Mouse (Mus musculus): ENCODE measurements around the gene Timm8a2. TPM values are rescaled to one million over a fixed set of nuclear protein-coding genes. Genes with fewer than 3 reads are reported as not detected.

Timm8a2 gene
- polyA plus RNA-seq, 1 experiment from 2014 or later = not detected

GRCm38 (mm10) chr14:122083499-122083898 is 49.0 kb downstream of the Timm8a2 start:
- H3K4me2 ChIP-seq (replicated peaks) = no peak overlapping the region
- H3K4me1 ChIP-seq = no peaks in the 10 kb centered on the region
- no peaks in the 10 kb centered on the region for H3K9me3 ChIP-seq
- H3K4me3 ChIP-seq = no peak overlapping the region
- H3K9ac ChIP-seq (replicated peaks) = no peak overlapping the region
- 88% methylated on average over 7 of the region's 7 CpGs for WGBS
- no peaks in the 10 kb centered on the region for H3K36me3 ChIP-seq
- ATAC-seq (replicated peaks) = no peak
- H3K27ac ChIP-seq (replicated peaks) = no peak overlapping the region
- no peaks in the 10 kb centered on the region for H3K27me3 ChIP-seq

GRCm38 (mm10) chr14:122087956-122088355 is 53.5 kb downstream of the Timm8a2 start:
- H3K9me3 ChIP-seq = no peaks in the 10 kb centered on the region
- H3K27ac ChIP-seq (replicated peaks) = no peak overlapping the region
- no peak for ATAC-seq (replicated peaks)
- H3K4me1 ChIP-seq = no peaks in the 10 kb centered on the region
- 87% methylated on average over 5 of the region's 5 CpGs for WGBS
- H3K4me2 ChIP-seq (replicated peaks) = no peak overlapping the region
- H3K9ac ChIP-seq (replicated peaks) = no peak overlapping the region
- no peak overlapping the region for H3K4me3 ChIP-seq
- no peaks in the 10 kb centered on the region for H3K36me3 ChIP-seq
- H3K27me3 ChIP-seq = no peaks in the 10 kb centered on the region

Other genes with a start within 250 kb of the Timm8a2 start
- 10.6 and 11.1 TPM in 2 replicates for gene Dock9, start 236.8 kb upstream of the Timm8a2 start, polyA plus RNA-seq (2015; fragmentation: Nextera tagmentation; extraction: Ambion mirVana)
- 51.8 and 53.5 TPM in 2 replicates for gene Ubac2, start 156.1 kb upstream of the Timm8a2 start, polyA plus RNA-seq (2015; fragmentation: Nextera tagmentation; extraction: Ambion mirVana)
- gene Gpr18, start 118.9 kb upstream of the Timm8a2 start, polyA plus RNA-seq (2015; fragmentation: Nextera tagmentation; extraction: Ambion mirVana) = 0.17 and 0.29 TPM in 2 replicates
- 0.98 and 1.6 TPM in 2 replicates for gene Gpr183, start 69.5 kb upstream of the Timm8a2 start, polyA plus RNA-seq (2015; fragmentation: Nextera tagmentation; extraction: Ambion mirVana)
- 108 and 115 TPM in 2 replicates for gene Tm9sf2, start 72.4 kb downstream of the Timm8a2 start, polyA plus RNA-seq (2015; fragmentation: Nextera tagmentation; extraction: Ambion mirVana)
- 10.5 and 12.4 TPM in 2 replicates for gene Clybl, start 147.0 kb downstream of the Timm8a2 start, polyA plus RNA-seq (2015; fragmentation: Nextera tagmentation; extraction: Ambion mirVana)

Measured in forebrain, embryonic 15.5 days (tissue).